Mouse (Mus musculus) retina, embryonic 14.5 days (tissue): Measurements from ENCODE around the gene Tubd1.
"Not testable (repeated sequence)": the region's sequence is repeated elsewhere in the genome, so short reads cannot be mapped to it uniquely, and the experiment has no call there.

Experiments
- DNase-seq: peaks from one replicate; pipeline ENCODE4 v3.0.0-alpha.2; 2015; ENCODE audit warnings: low spot score

The Tubd1 gene

GRCm38 (mm10) chr11:86544639-86545299, at the start of gene Tubd1, which contains the start of gene Rps6kb1:
Tubd1 (plus strand) TSS chr11:86544991.
Rps6kb1 (minus strand) TSS chr11:86544805.
- DNase-seq, result peak; percentile 100

DNA sequence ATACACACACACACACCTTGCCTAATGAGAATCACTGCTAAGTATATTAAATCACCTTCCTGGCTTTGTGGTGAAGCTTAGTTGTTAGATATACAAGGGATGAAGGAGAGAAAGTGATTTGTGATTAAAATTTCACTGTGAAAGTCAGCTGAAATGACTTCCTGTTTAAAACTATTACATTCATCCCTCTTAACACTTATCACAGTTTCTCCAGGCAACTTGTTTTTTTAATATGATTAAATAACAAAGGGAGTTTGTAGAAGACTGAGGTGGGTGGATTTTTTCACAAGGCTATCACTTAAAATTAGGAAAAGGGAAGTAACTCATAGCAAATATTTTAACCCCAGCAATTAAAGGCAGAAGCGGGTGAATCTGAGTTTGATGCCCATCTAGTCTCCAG, 47.4 kb upstream of the Tubd1 start:
- DNase-seq, result no peak

- peak; percentile 16 for DNase-seq
Measured at GRCm38 (mm10) chr11:86497908-86498307, 46.9 kb upstream of the Tubd1 start.

GRCm38 (mm10) chr11:86500795-86501194, 44.0 kb upstream of the Tubd1 start:
- DNase-seq, result no peak

DNA sequence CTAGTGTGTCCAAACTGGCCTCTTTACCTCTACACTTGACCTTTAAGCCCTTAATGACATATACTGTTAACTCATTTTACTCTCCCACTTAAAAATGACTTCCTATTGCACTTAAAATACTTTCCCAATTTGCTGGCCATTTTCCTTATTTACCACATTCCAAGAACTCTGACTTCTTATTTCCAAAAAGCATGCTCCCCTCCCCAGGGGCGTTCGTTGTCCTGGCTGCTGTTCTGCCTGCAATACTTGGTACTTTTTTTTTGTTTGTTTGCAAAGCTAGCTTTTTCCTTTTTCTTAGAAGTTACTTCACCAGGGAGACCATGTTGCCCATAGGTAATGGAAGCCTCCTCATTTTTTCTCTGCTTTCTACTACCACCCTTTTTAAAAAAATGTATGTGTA, 41.7 kb upstream of the Tubd1 start:
- no peak for DNase-seq

GRCm38 (mm10) chr11:86507334-86507733, 37.5 kb upstream of the Tubd1 start:
- DNase-seq, result no peak

GRCm38 (mm10) chr11:86507991-86508390, 36.8 kb upstream of the Tubd1 start:
- DNase-seq, result no peak

GRCm38 (mm10) chr11:86516620-86517019, 28.2 kb upstream of the Tubd1 start:
- no peak for DNase-seq

DNA sequence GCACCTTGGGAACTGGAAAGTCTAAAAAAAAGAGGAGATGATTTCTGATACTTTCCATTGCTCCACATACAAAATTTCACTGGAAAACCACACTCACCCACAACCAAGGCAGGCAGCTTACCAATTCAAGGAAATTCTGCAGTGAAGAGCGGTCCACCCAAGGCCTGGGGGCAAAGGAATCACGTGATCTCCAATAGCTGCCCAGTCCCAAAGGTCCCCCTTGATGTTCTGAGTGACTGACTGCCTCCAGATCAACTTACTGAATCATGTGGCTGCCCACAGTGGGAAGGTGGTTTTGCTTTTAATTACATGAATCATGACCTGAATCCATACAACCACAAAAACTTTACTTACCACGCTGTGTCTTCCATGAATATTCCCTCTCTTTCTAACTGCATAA, 27.6 kb upstream of the Tubd1 start:
- DNase-seq, result no peak

DNA sequence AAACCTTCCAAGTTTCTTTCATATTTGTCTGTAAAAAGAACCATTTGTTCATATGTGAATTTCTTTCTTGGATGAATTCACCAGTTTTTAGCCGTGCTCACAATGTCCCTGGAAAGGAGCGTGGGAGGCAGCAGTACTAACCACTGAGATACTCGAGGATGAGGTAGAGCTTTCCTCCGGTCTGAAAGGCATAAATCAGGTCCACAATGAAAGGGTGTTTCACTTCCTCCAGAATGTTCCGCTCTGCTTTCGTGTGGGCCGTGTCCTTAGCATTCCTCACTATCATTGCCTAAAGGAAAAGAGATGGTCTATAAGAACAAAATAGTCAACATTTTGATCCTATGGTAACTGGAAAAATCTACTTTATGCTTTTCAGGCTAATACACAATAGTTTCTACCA, 25.0 kb upstream of the Tubd1 start:
- no peak for DNase-seq

- no peak for DNase-seq
Measured at GRCm38 (mm10) chr11:86527528-86527927, 17.3 kb upstream of the Tubd1 start.

GRCm38 (mm10) chr11:86532834-86533233, 12.0 kb upstream of the Tubd1 start:
- DNase-seq, result peak; percentile 56

GRCm38 (mm10) chr11:86533302-86533701, 11.5 kb upstream of the Tubd1 start:
- DNase-seq, result not testable (repeated sequence)

DNA sequence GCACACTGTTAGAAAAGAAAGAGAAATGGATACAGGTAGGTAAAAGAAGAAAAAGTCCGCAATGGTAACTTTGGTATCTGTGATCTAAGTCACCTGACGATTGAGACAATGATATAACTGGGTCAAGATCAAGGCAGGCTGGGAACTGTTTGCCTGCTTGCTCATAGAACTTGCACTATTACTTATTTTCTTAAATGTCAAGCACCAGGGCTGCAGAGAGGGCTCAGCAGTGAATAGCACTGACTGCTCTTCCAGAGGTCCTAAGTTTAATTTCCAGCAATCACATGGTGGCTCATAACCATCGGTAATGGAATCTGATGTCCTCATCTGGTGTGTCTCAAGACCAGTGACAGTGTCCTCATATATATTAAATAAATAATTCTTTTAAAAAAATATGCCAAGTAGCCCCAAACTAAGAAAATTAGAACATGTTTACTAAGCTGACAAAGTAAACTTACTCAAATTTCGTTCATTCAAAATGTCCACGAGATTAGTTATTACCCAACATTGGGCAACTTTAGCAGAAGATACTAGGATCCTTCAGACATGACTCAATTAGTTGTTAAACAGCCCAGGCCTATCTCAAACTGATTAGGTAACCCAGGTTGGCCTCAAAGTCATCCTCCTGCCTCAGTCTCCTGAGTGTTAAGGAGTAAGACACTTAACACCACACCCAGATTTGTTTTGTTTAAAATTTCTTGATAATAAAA, 10.4 kb upstream of the Tubd1 start:
- no peak for DNase-seq

GRCm38 (mm10) chr11:86538786-86539185, 6.0 kb upstream of the Tubd1 start:
- DNase-seq, result no peak

- no peak for DNase-seq
Measured at GRCm38 (mm10) chr11:86539716-86540475, 4.9 kb upstream of the Tubd1 start.

GRCm38 (mm10) chr11:86540476-86540845, 4.3 kb upstream of the Tubd1 start:
- no peak for DNase-seq

- no peak for DNase-seq
Measured at GRCm38 (mm10) chr11:86542851-86543250, 1.9 kb upstream of the Tubd1 start.

- peak; percentile 21 for DNase-seq
Measured at GRCm38 (mm10) chr11:86543960-86544638, 692 bp upstream of the Tubd1 start.

DNA sequence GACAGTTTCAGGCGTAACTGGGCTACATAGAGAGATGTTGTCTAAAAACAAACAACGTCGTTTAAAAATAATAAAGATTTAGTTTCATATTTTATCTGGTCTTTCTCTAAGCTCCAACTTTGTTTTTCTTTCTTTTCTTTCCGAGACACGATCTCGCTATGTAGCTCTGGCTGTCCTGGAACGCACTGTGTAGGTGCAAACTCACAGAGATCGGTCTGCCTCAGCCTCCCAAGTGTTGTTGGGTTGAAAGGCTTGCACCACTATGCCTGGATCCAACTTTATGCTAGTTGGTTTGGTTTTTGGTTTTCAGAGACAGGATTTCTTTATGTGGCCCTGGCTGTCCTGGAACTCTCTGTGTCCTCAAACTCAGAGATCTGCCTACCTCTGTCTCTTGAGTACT, 765 bp downstream of the Tubd1 start:
- DNase-seq, result no peak

DNA sequence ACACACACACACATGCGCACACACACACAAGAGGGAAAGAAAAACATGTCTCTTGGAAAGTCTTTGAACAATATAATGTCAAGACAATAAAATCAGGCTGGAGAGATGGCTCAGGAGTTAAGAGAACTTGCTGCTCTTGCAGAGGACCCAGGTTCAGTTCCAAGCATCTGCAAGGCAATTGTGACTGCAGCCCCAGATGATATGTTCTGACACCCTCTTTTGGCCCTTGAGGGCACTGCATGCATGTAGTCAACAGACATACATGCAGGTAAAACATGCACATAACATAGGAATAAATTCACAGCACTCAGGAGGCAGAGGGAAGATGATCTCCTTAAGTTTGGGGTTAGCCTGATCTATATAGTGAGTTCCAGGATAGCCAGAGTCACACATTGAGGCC, 2.6 kb downstream of the Tubd1 start:
- DNase-seq, result peak; percentile 36

DNA sequence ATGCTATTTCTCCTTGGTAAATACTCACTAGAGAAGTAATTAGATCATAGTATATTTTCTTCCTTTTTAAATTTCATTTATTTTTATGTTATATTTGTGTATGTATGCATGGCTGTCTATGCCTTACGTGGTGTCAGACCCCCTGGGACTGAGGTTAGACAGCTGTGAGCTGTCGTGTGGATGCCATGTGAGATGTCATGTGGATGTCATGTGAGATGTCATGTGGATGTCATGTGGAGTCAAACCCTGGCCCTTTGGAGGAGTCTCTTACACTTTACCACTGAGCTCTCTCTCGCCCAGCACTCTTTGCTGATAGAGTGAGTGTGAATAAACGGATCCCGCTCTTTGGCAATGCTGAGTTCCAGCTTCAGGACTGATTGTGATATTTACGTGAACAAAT, 8.7 kb downstream of the Tubd1 start:
- DNase-seq, result no peak
